Mouse (Mus musculus) midbrain, embryonic 10.5 days (tissue): ENCODE data around the gene Krt90. TPM values are rescaled to one million over a fixed set of nuclear protein-coding genes. Genes with fewer than 3 reads are reported as not detected.

Experiments used
- DNase-seq: peaks from one replicate; pipeline ENCODE4 v3.0.0-alpha.2; 2017; ENCODE audit warnings: low spot score
- H3K27ac ChIP-seq: fragments of 300-500 bp; sonication (generic); replicated peaks from 2 replicates; pipeline ENCODE4 v1.5.1; 2016; ENCODE audit warnings: mild to moderate bottlenecking
- H3K27me3 ChIP-seq: fragments of 300-500 bp; sonication (generic); 2 replicates; pipeline ENCODE4 v1.6.1; 2016; ENCODE audit warnings: low read depth, mild to moderate bottlenecking; ENCODE audit not compliant: poor library complexity, severe bottlenecking
- H3K36me3 ChIP-seq: fragments of 300-500 bp; sonication (generic); 2 replicates; pipeline ENCODE4 v1.6.1; 2016; ENCODE audit warnings: mild to moderate bottlenecking, moderate library complexity
- H3K4me1 ChIP-seq: fragments of 300-500 bp; sonication (generic); 2 replicates; pipeline ENCODE4 v1.6.1; 2016
- H3K4me3 ChIP-seq: fragments of 300-500 bp; sonication (generic); 2 replicates; pipeline ENCODE4 v1.5.1; 2016; ENCODE audit warnings: mild to moderate bottlenecking, moderate library complexity
- H3K9me3 ChIP-seq: fragments of 300-500 bp; sonication (generic); replicated peaks from 2 replicates; pipeline ENCODE4 v1.6.1; 2016; ENCODE audit warnings: mild to moderate bottlenecking
- WGBS: fragments of 180-500 bp; shearing (Covaris S2); methylation state at CpG from one replicate; pipeline ENCODE4 v1.1.7; 2016; 5-methylcytosine and 5-hydroxymethylcytosine counted together
- polyA plus RNA-seq: library from polyadenylated mRNA; unstranded; fragments of >200 nt; fragmentation: Nextera tagmentation; extraction: Ambion mirVana; gene quantifications from 2 replicates; pipeline ENCODE4 v1.2.1, GENCODE M21; 2016

Gene Krt90
- 0.51 and 0.67 TPM in 2 replicates for polyA plus RNA-seq

DNA sequence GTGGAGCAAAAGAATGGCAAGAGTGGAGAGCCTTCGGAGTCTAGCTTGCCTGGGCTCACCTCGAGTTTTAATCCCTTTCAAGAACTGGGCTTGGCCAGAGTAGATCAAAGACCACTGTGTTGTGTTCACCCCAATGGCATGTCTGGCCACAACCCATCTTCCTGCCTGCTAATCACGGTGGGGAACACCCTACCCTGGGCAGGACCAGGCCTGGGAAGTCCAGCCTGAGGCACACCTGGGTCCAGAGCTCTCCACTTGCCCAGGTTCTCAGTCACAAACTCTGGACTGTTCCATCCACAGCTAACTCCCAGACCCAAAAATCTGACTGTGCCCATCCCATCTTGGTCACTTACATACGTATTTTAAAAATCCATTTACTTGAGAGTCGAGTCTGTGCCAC lies at the start of gene Krt90:
TSS of gene Krt90 (minus strand) at position 101 of the 400 bp plus-strand sequence.
- WGBS = 67% methylated on average over 5 of the region's 5 CpGs

DNA sequence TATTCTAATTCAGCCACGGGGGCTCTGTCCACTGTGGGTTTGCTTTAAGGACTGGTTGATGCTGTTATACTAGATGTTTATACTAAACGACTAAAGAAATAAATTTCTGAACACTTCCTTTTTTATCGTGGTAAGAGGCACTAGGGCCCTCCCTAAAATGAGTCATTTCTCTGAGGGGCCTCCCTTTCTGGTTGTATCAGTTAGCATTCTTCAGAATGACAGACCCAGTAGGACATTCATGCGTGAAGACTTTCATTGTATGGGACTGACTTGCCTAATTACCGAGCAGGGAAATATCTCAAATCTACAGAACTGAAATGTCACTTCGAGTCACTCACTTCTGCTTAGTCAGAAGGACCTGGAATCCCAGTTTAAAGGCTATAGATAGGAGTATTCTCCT lies 36.4 kb upstream of the Krt90 start:
- Histone ChIP-seq H3K27ac (no peak overlapping the region), H3K4me3 (no peak overlapping the region), H3K27me3 (no peaks in the 10 kb centered on the region), H3K36me3 (no peaks in the 10 kb centered on the region), H3K4me1 (no peaks in the 10 kb centered on the region), H3K9me3 (no peaks in the 10 kb centered on the region)
- WGBS = 78% methylated on average over 6 of the region's 6 CpGs
- no peak for DNase-seq

More for the DNA sequence above, at the start of gene Krt90:
- H3K9me3 ChIP-seq = no peaks in the 10 kb centered on the region
- DNase-seq = no peak
- peaks cover 17% of the 10 kb centered on the region for H3K27me3 ChIP-seq
- no peak within 1 kb of the TSS for H3K27ac ChIP-seq
- H3K4me1 ChIP-seq = peaks cover 17% of the 10 kb centered on the region
- H3K36me3 ChIP-seq = no peaks in the 10 kb centered on the region
- no peak within 1 kb of the TSS for H3K4me3 ChIP-seq

DNA sequence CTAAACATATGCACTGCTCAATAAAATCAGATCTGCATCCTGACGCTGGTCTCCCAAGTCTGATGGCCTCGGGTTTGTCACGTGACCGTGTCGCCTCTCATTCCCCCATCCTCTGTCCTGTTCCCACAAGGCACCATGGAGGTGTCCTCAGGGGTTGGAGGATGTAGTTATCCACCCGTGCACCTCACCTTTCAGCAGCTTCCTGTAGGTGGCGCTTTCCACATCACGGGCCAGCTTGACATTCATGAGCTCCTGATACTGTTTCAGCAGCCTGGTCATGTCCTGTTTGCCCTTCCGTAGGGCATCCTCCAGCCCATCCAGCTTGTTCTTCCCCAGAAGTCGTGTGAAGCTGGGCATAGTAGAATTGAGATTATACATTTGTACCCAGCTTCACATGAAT lies 25.5 kb upstream of the Krt90 start:
- 80% methylated on average over 10 of the region's 10 CpGs for WGBS
- DNase-seq = no peak
- Histone ChIP-seq H3K27me3 (no peaks in the 10 kb centered on the region), H3K27ac (no peak overlapping the region), H3K9me3 (no peaks in the 10 kb centered on the region), H3K36me3 (no peaks in the 10 kb centered on the region), H3K4me1 (no peaks in the 10 kb centered on the region), H3K4me3 (no peak overlapping the region)

DNA sequence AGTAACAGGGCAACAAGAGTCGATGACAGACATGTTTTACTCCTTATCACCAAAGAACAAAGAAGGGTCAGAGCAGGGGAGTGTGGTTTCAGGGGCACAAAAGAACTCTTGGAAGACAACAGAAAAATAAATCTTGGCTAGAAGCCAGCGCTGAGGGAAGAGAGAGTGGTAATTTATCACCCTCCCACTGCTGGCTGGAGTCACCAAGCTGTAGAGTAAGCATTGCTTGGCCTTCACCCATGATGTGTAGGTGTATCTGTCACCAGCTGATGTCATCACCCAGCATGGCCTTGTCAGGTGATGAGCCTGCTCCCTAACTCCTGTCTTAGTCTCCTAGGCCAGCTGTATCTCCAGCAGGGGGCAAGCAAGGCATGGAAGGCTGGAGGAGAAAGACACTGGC lies 21.7 kb upstream of the Krt90 start:
- no peak for DNase-seq
- no peak overlapping the region for H3K4me3 ChIP-seq
- WGBS = 62% methylated on average over 2 of the region's 2 CpGs

DNA sequence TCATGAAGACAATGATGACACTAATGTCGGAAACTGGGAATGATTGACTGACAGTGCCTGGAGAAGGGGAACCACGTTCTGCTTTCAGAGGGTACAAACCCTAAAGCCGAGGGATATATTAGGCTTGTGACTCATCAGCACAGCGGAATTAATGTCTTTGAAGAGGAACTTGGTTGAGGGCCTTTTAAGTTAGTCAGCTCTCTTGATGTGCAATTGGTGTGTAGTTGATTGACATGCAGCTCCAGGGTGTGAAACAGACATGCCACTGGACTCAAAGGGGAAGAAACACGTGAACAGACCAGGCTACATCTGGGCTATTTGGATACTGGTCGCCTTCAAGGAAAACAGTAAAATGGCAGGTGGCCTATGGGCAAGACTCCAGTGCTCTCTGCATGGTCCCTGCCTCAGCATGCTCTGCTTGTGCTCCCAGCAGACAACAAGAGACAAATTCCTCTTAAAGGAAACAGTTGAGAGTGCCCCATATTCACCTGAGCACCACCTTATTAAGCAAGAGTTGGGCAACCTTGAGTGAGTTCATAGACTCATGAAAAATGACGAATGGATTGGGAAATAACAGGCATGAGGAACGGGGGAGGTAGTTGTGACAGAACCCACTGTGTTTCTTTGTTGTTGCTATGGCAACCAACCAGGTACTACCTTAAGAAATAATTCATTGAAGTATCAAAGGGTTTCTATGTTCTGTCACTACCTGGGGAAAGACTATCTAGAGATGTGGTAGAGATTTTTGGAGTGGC lies 20.6 kb upstream of the Krt90 start:
- DNase-seq = no peak
- Histone ChIP-seq H3K9me3 (no peaks in the 10 kb centered on the region), H3K27ac (no peak overlapping the region), H3K27me3 (no peaks in the 10 kb centered on the region), H3K4me3 (no peak overlapping the region), H3K36me3 (no peaks in the 10 kb centered on the region), H3K4me1 (no peaks in the 10 kb centered on the region)
- 83% methylated on average over 8 of the region's 8 CpGs for WGBS

More for the DNA sequence above, 21.7 kb upstream of the Krt90 start:
- H3K36me3 ChIP-seq = no peaks in the 10 kb centered on the region
- H3K27me3 ChIP-seq = no peaks in the 10 kb centered on the region
- H3K4me1 ChIP-seq = no peaks in the 10 kb centered on the region
- H3K9me3 ChIP-seq = no peaks in the 10 kb centered on the region
- no peak overlapping the region for H3K27ac ChIP-seq

DNA sequence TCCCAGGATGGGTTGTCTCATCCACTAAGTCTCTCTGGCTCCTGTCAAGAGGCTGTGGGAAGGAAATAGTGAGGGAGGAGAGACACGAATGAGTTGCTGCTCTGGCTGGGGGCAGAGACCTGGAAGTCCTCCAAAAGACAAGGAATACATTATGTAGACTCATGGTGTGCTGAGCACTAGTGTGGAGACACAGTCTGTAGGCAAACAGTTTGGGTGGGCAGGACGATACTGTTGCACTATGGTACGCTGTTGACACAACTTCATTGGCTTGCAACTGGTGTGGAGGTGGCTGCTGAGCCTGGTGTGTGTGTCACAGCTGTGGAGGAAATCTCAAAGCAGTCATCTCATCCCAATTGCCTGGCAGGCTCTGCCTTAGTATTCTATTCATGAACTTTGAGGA lies 19.0 kb upstream of the Krt90 start:
- Histone ChIP-seq H3K4me3 (no peak overlapping the region), H3K27ac (no peak overlapping the region), H3K27me3 (no peaks in the 10 kb centered on the region), H3K9me3 (no peaks in the 10 kb centered on the region), H3K36me3 (no peaks in the 10 kb centered on the region), H3K4me1 (no peaks in the 10 kb centered on the region)
- no peak for DNase-seq
- 88% methylated on average over 3 of the region's 3 CpGs for WGBS

DNA sequence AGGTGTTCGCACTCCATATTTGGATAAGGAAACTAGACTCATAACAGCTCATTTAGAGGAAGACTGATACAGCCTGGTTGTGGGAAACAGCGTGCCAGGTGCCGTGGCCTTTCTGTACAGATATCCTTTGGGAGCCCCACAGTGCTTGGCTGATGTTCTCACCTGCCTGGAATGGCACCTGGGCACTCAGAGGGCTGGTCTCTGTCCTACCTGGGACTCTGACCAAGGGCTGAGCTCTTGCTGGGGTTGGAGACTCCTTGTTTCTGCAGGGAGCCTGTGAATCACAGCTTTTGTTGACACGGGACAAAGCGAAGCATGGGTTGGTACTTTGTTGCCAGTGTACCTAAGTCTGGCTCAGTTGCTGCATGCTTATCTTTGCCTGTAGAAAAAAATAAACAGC lies 12.8 kb upstream of the Krt90 start:
- Histone ChIP-seq H3K4me1 (no peaks in the 10 kb centered on the region), H3K9me3 (no peaks in the 10 kb centered on the region), H3K36me3 (no peaks in the 10 kb centered on the region), H3K27ac (no peak overlapping the region), H3K27me3 (no peaks in the 10 kb centered on the region), H3K4me3 (no peak overlapping the region)
- DNase-seq = no peak
- WGBS = 90% methylated on average over 5 of the region's 5 CpGs

DNA sequence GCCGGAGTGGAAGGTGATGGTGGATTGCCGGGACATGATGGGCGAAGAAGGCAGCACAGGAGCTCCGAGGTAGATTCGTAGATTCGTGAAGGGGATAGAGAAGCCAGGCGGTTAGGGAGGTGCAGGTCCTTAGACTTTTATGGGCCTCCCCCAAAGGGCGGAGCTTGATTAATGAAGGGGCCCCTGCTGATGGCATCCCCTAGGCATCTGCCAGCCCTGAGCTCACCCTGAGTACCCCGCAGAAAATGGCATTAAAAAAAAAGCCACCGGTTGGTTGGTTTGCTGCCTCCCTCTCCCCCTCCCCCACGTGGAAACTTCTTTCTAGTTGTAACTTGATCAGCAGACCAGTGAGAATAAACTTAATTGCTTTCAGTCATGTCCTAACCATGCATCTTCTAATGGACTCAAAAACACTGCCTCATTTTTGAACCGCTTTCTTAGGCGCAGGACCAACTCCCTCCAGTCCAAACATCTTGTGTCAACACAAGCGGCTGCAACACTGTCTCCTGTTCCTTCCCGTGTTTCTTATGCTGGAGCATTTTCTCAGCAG lies 11.1 kb upstream of the Krt90 start, which contains the start of gene Krt75:
TSS of gene Krt75 (minus strand) at position 109 of the 550 bp plus-strand sequence.
- H3K27ac ChIP-seq = peak within 1 kb of the TSS; percentile 9; the same call in 1 of the 2 replicates

DNA sequence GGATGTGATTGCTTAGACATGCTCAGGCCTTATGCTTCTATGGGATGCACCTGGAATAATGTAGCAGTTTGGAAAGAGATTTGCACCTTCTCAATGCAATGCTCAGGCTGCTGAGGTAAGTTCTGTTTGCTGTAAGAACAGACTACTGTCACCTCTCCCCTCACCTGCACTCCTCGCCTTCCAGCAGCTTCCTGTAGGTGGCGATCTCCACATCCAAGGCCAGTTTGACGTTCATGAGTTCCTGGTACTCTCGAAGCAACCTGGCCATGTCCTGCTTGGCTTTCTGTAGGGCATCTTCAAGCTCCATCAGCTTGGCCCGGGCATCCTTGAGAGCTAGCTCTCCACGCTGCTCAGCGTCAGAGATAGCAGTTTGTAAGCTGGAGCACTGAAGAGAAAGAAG lies 5.0 kb upstream of the Krt90 start:
- no peaks in the 10 kb centered on the region for H3K9me3 ChIP-seq
- WGBS = 51% methylated on average over 7 of the region's 7 CpGs
- no peak for DNase-seq
- peaks cover 6% of the 10 kb centered on the region; the same call in 1 of the 2 replicates for H3K4me1 ChIP-seq
- 0 out of 2 replicates have a peak, but pooled peaks cover 3% of the 10 kb centered on the region for H3K27me3 ChIP-seq
- H3K36me3 ChIP-seq = no peaks in the 10 kb centered on the region
- H3K4me3 ChIP-seq = no peak overlapping the region
- H3K27ac ChIP-seq = no peak overlapping the region

More for the DNA sequence above, 11.1 kb upstream of the Krt90 start, which contains the start of gene Krt75:
- 70% methylated on average over 15 of the region's 15 CpGs for WGBS
- H3K36me3 ChIP-seq = no peaks in the 10 kb centered on the region
- no peak within 1 kb of the TSS for H3K4me3 ChIP-seq
- no peaks in the 10 kb centered on the region for H3K9me3 ChIP-seq
- no peaks in the 10 kb centered on the region for H3K27me3 ChIP-seq
- no peaks in the 10 kb centered on the region for H3K4me1 ChIP-seq
- no peak for DNase-seq

DNA sequence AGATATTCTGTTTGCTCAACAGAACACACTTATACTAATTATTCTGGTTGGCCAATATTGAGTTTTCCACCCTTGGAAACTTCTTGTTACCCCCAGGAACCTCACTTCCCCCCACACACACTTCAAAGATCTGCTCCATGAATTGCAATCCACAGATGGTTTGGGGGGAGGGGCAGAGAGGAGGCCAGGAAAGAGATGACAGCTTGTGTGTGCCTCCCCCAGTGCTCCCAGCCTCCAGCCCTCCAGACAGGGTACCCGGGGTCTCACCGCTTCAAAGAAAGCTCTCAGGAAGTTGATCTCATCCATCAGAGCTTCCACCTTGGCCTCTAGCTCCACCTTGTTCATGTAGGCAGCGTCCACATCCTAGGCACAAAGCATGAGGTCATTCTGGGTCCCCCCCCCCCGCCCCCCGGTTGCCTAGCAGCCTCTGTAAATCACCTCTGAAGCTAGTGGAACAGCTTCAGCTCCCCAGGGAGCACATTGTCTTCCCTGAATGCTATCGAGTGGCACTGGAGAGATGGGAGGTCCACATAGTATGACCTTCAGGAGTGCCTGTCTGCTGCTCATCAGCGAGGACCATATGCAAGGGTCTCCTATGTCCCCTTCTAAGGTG lies 4.6 kb downstream of the Krt90 start:
- DNase-seq = peak; percentile 56
- H3K9me3 ChIP-seq = no peaks in the 10 kb centered on the region
- H3K27me3 ChIP-seq = peaks cover 44% of the 10 kb centered on the region
- peak overlapping the region; percentile 11; the same call in 1 of the 2 replicates for H3K4me3 ChIP-seq
- 11% methylated on average over 7 of the region's 7 CpGs for WGBS
- H3K27ac ChIP-seq = peak overlapping the region; percentile 61
- H3K36me3 ChIP-seq = no peaks in the 10 kb centered on the region
- H3K4me1 ChIP-seq = peaks cover 28% of the 10 kb centered on the region

DNA sequence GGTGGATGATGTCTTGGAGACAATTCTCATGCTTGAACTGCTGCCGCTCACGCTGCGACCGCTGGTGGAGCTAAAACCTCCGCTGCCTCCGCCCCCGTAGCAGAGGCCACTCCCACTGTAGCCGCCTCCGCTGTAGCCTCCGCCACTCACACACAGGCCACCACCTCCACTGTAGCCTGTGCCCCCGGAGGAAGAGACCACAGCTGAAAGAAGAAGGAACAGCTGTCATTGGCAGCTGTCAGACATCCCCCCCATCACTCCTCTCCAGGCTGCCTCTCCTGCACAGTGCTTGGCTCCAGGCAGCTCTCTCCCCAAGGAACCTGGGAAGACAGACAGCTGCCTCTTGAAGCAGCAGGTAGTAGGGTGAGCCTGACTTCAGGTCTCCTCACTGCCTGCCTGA lies 9.6 kb downstream of the Krt90 start:
- WGBS = 2% methylated on average over 11 of the region's 11 CpGs
- Histone ChIP-seq H3K4me1 (peaks cover 27% of the 10 kb centered on the region), H3K9me3 (no peaks in the 10 kb centered on the region), H3K4me3 (peak overlapping the region; percentile 39), H3K27me3 (peaks cover 49% of the 10 kb centered on the region), H3K36me3 (no peaks in the 10 kb centered on the region), H3K27ac (no peak overlapping the region)
- DNase-seq = peak; percentile 51

DNA sequence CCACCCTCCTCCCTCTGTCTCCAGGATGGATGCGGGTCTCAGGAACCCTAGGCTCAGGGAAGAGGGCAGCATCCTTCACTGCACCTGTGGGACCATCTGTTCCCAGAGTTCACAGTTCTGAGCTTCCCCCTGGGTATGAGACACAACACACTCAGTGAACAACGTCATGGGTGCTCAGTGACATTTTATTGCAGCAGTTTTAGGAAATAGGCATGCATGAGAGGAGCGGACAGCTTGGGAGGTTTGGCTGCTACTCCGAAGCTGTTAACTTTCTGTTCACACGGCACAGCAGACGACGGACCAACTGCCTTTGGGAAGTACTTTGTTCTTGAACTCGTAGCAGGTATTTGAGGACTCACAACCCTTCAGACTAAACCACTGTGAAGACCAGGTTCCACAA lies 10.6 kb downstream of the Krt90 start:
- no peak for DNase-seq
- H3K36me3 ChIP-seq = no peaks in the 10 kb centered on the region
- no peak overlapping the region for H3K27ac ChIP-seq
- H3K9me3 ChIP-seq = no peaks in the 10 kb centered on the region
- peaks cover 49% of the 10 kb centered on the region for H3K27me3 ChIP-seq
- 80% methylated on average over 8 of the region's 8 CpGs for WGBS
- peaks cover 17% of the 10 kb centered on the region for H3K4me1 ChIP-seq
- H3K4me3 ChIP-seq = no peak overlapping the region

DNA sequence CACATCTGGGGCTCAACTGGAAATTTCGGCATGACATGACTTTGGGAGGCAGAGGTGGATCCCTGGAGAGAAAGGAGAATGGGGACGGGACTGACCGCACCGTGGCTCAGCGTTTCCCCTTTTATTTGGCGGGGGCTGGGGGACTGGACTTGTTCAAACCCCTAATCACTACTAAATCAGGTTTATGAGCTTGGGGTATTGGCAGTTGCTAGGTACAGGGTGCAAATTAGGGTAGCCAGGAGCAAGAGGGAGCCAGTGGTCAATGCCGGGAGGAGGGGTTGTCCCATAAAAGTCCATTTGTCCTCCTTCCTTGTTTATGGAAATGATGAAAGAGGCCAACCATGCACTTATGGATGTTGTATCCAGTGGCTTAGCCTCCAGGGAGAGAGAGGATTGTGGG lies 12.2 kb downstream of the Krt90 start, which contains the start of gene Krt82:
TSS of gene Krt82 (minus strand) at position 101 of the 400 bp plus-strand sequence.
- Histone ChIP-seq H3K4me1 (peaks cover 16% of the 10 kb centered on the region), H3K27me3 (peaks cover 40% of the 10 kb centered on the region), H3K4me3 (no peak within 1 kb of the TSS), H3K27ac (no peak within 1 kb of the TSS), H3K36me3 (no peaks in the 10 kb centered on the region), H3K9me3 (no peaks in the 10 kb centered on the region)
- 81% methylated on average over 7 of the region's 7 CpGs for WGBS
- no peak for DNase-seq
